Mouse (Mus musculus): Measurements from ENCODE around the gene Prc1. TPM values are rescaled to one million over a fixed set of nuclear protein-coding genes. Genes with fewer than 3 reads are reported as not detected.

The Prc1 gene
- 2.6 TPM for total RNA-seq (2023)

GRCm38 (mm10) chr7:80294062-80294763 is at the start of gene Prc1:
Gene Prc1 (plus strand): TSS chr7:80294450.

GRCm38 (mm10) chr7:80246148-80246721 is 48.0 kb upstream of the Prc1 start, which contains the start of gene Ttll13:
Gene Ttll13 (plus strand): TSS chr7:80246376.

GRCm38 (mm10) chr7:80260625-80261371 is 33.5 kb upstream of the Prc1 start, which contains the start of gene Ngrn:
Gene Ngrn (plus strand): TSS chr7:80261215.

GRCm38 (mm10) chr7:80268897-80269750 is 25.1 kb upstream of the Prc1 start, which contains the start of gene Vps33b:
Gene Vps33b (plus strand): TSS chr7:80269649.

GRCm38 (mm10) chr7:80324043-80324815 is 30.0 kb downstream of the Prc1 start, which contains the start of gene Rccd1:
Gene Rccd1 (minus strand): TSS chr7:80324454.

GRCm38 (mm10) chr7:80340793-80341192 is 46.5 kb downstream of the Prc1 start, which contains the start of gene Unc45a:
Gene Unc45a (minus strand): TSS chr7:80341005.

GRCm38 (mm10) chr7:80342858-80343257 is 48.6 kb downstream of the Prc1 start, which contains the start of gene Hddc3:
Gene Hddc3 (plus strand): TSS chr7:80343104.

Other genes with a start within 250 kb of the Prc1 start
- 38.2 TPM for gene Idh2, start 179.1 kb upstream of the Prc1 start, total RNA-seq (2023)
- gene Sema4b, start 107.6 kb upstream of the Prc1 start, total RNA-seq (2023): 48.9 TPM
- gene Cib1, start 61.6 kb upstream of the Prc1 start, total RNA-seq (2023): 49.5 TPM
- gene Gdpgp1, start 61.6 kb upstream of the Prc1 start, total RNA-seq (2023): 5.2 TPM
- gene Ttll13, start 48.1 kb upstream of the Prc1 start, total RNA-seq (2023): 1.8 TPM
- gene Ngrn, start 33.2 kb upstream of the Prc1 start, total RNA-seq (2023): 17.9 TPM
- 34.9 TPM for gene Vps33b, start 24.8 kb upstream of the Prc1 start, total RNA-seq (2023)
- 34.9 TPM for gene Rccd1, start 30.0 kb downstream of the Prc1 start, total RNA-seq (2023)
- gene Unc45a, start 46.6 kb downstream of the Prc1 start, total RNA-seq (2023): 135 TPM
- gene Hddc3, start 48.7 kb downstream of the Prc1 start, total RNA-seq (2023): 8.1 TPM
- 99.7 TPM for gene Man2a2, start 76.9 kb downstream of the Prc1 start, total RNA-seq (2023)
- gene Fes, start 93.5 kb downstream of the Prc1 start, total RNA-seq (2023): 8.6 TPM
- gene Furin, start 111.0 kb downstream of the Prc1 start, total RNA-seq (2023): 66.4 TPM
- 16.4 TPM for gene Blm, start 240.7 kb downstream of the Prc1 start, total RNA-seq (2023)

Measured in CD8-positive naive resting alpha-beta T cell, adult 57 days (primary cell).